Mouse (Mus musculus): ENCODE measurements around the gene Tollip.
"Not testable (repeated sequence)": the region's sequence is repeated elsewhere in the genome, so short reads cannot be mapped to it uniquely, and the experiment has no call there.

Gene Tollip

DNA sequence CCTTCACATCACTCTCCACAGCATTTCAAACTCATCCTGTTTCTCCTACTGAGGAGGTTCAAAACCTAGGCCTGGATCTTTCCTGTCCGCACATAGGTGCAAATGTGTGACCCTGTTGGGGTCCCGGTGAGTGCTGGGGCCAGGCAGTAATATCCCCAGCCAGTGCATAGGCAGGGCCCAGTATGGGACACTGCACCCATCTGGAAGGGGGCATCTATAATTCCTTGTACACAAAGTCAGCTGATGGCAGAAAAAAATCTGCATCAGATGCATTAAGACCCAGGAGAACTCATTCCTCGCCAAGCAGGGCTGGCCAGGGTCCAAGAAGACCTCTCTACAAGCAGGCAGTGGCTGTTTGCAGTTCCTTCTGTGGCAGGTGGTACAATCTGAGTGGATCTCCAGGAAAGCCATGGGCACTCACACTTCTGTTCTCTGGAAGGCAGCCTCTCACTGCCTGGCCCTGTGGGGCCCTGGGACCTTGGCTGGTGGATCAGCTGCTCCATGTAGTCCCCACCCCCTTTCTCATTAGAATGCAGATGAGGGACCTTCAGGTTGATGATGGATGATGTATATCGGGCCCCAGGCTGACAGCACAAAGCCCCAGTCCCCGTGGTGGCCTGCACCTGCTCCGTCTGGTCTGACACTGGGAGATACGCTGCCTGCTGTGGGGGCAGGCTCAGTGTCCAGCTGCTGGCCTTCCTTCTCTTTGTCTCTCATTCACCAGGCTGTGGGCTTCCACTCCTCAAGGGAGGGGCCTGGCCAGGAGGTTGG is 16.0 kb upstream of the Tollip start:
- no peak for DNase-seq (ENCODE audit: low read depth in 2 of 2, low spot score in 2 of 2)

- DNase-seq (ENCODE audit: low read depth in 2 of 2, low spot score in 2 of 2): no peak
Observed at GRCm38 (mm10) chr7:141928642-141929041, 10.3 kb upstream of the Tollip start.

- DNase-seq (ENCODE audit: low read depth in 2 of 2, low spot score in 2 of 2): peak; percentile 62 to 68
Observed at GRCm38 (mm10) chr7:141924917-141925316, 6.6 kb upstream of the Tollip start.

- not testable (repeated sequence) for DNase-seq (ENCODE audit: low read depth in 2 of 2, low spot score in 2 of 2)
Observed at GRCm38 (mm10) chr7:141924121-141924520, 5.8 kb upstream of the Tollip start.

- DNase-seq (ENCODE audit: low read depth in 2 of 2, low spot score in 2 of 2): no peak
Observed at GRCm38 (mm10) chr7:141911305-141911704, 7.0 kb downstream of the Tollip start.

- DNase-seq (ENCODE audit: low read depth in 2 of 2, low spot score in 2 of 2): no peak
Observed at GRCm38 (mm10) chr7:141908591-141908990, 9.7 kb downstream of the Tollip start.

DNA sequence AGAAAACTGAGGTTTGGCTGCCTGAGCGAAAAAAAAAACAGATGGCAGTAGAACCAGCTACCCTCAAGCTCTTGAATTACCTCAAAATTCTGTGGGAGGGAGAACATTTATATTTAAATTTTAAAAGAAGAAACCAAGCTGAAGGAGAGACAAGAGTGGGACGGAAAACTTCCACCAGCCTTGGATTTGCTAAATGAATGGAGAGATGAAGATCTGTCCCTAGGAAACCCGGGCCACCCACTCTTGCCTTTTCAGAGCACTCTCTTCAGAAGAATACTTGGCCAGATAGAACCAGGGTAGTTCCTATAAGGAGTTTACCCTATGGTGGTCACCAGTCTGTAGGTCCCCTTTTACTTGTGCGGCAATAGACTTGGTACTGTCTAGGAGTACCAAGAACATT is 15.5 kb downstream of the Tollip start:
- DNase-seq (ENCODE audit: low read depth in 2 of 2, low spot score in 2 of 2): no peak

DNA sequence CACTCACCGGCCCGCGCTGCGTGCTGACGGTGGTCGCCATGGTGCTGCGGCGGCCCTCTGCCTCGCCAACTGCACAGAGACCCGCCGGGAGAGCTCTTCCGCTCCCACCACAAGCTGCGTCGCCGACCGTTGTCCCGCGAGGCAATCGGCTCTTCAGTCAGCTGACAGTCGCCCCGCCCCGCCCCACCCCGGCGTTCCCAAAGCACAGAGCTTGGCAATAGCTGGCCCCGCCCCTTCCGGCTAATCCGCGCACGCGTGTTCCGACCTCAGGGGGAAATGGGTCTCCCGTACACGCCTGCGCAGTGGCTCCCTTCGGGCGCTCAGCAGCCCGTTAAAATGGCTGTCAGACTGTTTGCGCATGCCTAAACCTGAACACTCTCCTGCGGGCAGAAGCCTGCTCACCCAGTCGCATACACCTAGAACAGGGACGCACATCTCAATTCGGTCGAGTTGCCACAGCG is 16.0 kb downstream of the Tollip start:
- DNase-seq (ENCODE audit: low read depth in 2 of 2, low spot score in 2 of 2): peak; percentile 99 to 100

DNA sequence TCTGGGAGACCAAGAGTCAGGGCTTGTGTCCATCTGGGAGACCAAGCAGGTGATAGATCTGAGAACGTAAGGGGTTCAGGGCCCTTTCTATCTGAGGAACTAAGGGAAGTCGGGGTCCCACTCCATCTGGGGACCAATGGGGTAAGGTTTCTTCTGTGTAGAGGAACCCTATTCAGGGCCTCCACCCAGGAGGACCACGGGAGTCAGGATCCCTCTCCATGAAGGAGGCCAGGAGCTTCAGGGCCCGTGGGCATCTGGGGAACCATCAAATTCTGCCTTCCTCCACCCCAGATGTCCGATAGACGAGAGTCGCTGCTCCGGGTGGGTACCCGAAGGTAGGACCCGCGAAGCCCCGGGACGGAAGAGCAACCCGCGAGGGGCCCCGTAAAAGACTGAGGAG is 16.5 kb downstream of the Tollip start:
- no peak for DNase-seq (ENCODE audit: low read depth in 2 of 2, low spot score in 2 of 2)

DNA sequence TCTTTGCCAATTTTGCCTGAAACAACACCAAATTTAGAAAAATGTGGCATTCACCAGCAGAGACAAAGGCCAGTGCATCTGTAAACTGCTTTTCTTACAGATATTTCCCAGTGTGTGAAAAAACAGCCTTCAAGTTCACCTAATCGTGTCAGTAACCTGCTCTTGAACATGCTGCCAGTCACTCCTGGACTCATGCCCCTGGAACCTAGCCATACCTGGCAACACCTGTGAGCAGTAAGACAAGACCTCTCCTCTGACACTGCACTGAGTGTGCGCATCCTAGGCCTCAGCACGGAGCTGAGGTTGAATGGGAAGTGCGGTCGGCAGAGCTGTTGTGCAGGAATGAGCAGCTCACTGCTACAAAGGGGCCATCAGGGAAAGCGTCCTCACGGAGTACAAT is 26.2 kb downstream of the Tollip start:
- DNase-seq (ENCODE audit: low read depth in 2 of 2, low spot score in 2 of 2): no peak

- DNase-seq (ENCODE audit: low read depth in 2 of 2, low spot score in 2 of 2): no peak
Observed at GRCm38 (mm10) chr7:141878813-141879212, 39.5 kb downstream of the Tollip start.

DNA sequence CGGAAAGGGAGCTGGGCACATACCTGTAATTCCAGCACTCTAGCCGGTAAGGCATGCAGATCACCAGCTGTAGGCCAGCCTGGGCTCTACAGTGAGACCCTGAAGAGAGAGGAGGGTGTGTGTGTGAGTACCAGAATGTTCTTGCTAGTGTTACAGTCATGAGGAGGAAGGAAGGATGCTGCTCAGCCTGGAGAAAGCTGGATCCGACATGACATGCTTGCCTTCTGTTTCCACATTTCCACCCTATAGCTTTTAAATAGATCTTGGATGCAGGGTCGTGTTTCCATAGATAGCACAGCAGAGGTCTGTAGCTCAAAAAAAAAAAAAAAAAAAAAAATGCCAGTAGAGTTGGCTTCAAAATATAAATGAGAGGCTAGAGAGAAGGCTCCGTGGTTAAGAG is 43.4 kb downstream of the Tollip start:
- no peak for DNase-seq (ENCODE audit: low read depth in 2 of 2, low spot score in 2 of 2)

GRCm38 (mm10) chr7:141870553-141870952 is 47.8 kb downstream of the Tollip start:
- no peak for DNase-seq (ENCODE audit: low read depth in 2 of 2, low spot score in 2 of 2)

DNA sequence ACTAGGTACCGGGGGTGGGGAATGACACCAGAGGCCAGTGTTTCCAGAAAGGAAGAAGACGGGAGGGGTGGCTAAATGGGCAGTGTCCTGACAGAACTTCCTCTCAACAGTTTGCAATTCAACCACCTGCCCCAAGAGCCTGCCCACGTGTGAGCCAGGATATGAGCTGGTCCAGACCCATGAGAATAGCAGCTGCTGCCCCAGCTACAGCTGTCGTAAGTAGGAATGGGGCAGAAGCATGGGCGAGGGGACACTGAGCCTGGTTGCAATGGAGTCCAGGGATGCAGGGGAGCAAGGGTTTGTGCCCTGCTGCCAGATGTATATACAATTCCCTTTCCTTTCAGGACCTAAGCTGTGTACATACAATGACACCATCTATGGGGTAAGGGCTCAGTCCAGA is 48.7 kb downstream of the Tollip start:
- no peak for DNase-seq (ENCODE audit: low read depth in 2 of 2, low spot score in 2 of 2)

DNA sequence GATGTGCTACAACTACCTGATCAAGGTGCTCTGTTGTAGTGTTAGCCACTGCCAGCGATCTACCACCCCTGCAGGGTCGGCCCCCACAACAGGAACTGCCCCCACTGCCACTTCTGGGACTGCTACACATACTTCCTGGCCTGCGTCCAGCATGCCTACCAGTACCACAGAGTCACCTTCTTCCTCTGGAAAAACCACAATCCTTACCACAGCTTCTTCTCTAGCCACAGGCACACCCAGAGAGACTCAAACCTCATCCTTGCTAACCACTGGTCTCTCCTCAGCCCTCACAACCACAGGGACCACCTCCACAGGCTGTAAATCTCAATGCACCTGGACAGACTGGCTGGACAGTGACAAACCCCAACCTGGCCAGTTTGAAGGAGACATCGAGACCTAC is 57.3 kb downstream of the Tollip start:
- no peak for DNase-seq (ENCODE audit: low read depth in 2 of 2, low spot score in 2 of 2)

DNA sequence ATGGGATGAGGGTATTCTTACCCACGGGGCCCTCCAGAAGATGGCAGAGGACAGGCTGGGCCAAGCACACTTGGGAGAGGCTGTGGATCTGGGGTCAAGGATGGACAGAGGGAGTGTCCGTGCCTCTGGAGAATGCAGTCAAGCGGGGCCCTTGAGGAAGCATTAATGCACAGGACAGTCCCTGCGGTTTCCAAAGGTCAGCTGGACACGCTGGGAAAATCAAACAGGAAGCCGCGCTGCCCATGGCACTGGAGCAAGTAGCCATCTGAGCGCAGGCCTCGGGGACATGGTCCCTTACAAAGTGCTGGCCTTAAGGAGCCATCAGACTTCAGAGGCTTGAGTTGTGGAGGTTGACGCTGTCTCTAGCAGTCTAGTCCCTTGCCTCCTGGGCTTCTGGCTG is 78.0 kb downstream of the Tollip start:
- DNase-seq (ENCODE audit: low read depth in 2 of 2, low spot score in 2 of 2): no peak

GRCm38 (mm10) chr7:141838779-141839178 is 79.5 kb downstream of the Tollip start, which contains the start of gene Muc5b:
Muc5b (plus strand) TSS chr7:141839070.
- no peak for DNase-seq (ENCODE audit: low read depth in 2 of 2, low spot score in 2 of 2)

DNA sequence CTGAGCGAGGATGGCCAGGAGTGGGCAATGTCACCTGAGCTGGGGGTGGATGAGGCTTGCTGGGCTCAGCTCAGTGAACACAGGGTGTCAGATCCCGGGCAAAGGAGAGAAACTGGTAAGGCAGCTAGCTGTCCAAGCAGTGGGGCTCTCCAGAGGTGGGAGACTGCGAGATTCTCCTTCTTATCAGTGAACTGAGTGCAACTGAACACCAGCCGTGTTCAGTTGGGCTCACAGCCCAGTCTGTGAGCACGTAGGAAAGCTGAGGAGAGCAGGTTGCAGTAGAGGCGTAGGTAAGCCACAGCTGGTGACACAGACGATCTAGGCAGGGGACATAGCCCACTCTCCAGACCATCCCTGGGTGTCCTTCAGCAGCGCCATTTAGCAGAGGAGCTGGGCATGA is 81.9 kb downstream of the Tollip start:
- no peak for DNase-seq (ENCODE audit: low read depth in 2 of 2, low spot score in 2 of 2)

- DNase-seq (ENCODE audit: low read depth in 2 of 2, low spot score in 2 of 2): no peak
Observed at GRCm38 (mm10) chr7:141835941-141836340, 82.4 kb downstream of the Tollip start.
